Mouse (Mus musculus) embryonic fibroblast, embryonic 13.5 days (primary cell): Measurements from ENCODE around the gene Adgrb3.

Experiments used
- CTCF ChIP-seq: IDR thresholded peaks from 2 replicates; pipeline ENCODE4 v1.5.1; 2011; ENCODE audit warnings: mild to moderate bottlenecking, control low read depth, low read length, moderate library complexity, borderline replicate concordance; ENCODE audit not compliant: insufficient read depth
- POLR2A ChIP-seq: IDR thresholded peaks from 2 replicates; pipeline ENCODE4 v1.6.1; 2011; ENCODE audit warnings: low read depth, mild to moderate bottlenecking, control low read depth, low read length, moderate library complexity

DNA sequence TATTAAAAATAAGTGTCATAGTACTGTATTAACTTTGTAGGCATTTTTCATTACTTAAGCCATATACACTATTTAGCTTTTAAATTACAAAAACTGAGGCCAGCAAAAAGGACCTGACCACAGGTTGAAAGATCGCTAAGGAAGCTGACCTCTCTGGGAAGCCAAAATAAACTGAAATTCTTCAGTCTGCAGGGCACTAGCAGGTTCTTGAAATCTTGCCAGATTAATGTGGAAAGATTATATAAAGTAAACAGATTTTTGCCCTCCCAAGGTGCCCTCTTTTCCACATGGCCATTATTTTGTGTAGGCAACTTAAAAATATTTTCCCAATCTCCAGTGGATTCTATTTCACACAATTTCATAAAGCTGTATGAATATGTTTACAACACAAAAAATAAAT, 14.0 kb downstream of the Adgrb3 start:
- TF ChIP-seq POLR2A: no peak
- TF ChIP-seq CTCF: no peak
